Mouse (Mus musculus) heart, adult 2 months (tissue): ENCODE data around the gene Kcnq1.

Experiments used
- CTCF ChIP-seq: fragments of 200-600 bp; IDR thresholded peaks from 2 replicates; pipeline ENCODE4 v1.8.1; 2022; ENCODE audit warnings: antibody characterized with exemption, mild to moderate bottlenecking, moderate library complexity
- EP300 ChIP-seq: fragments of 200-500 bp; IDR thresholded peaks from 2 replicates; pipeline ENCODE4 v1.6.1; 2011; ENCODE audit warnings: low read depth, low read length, control low read depth; ENCODE audit not compliant: insufficient read depth
- POLR2A ChIP-seq: fragments of 200-500 bp; IDR thresholded peaks from 2 replicates; pipeline ENCODE4 v1.6.1; 2011; ENCODE audit warnings: mild to moderate bottlenecking, low read depth, low read length, control low read depth; ENCODE audit not compliant: insufficient read depth

DNA sequence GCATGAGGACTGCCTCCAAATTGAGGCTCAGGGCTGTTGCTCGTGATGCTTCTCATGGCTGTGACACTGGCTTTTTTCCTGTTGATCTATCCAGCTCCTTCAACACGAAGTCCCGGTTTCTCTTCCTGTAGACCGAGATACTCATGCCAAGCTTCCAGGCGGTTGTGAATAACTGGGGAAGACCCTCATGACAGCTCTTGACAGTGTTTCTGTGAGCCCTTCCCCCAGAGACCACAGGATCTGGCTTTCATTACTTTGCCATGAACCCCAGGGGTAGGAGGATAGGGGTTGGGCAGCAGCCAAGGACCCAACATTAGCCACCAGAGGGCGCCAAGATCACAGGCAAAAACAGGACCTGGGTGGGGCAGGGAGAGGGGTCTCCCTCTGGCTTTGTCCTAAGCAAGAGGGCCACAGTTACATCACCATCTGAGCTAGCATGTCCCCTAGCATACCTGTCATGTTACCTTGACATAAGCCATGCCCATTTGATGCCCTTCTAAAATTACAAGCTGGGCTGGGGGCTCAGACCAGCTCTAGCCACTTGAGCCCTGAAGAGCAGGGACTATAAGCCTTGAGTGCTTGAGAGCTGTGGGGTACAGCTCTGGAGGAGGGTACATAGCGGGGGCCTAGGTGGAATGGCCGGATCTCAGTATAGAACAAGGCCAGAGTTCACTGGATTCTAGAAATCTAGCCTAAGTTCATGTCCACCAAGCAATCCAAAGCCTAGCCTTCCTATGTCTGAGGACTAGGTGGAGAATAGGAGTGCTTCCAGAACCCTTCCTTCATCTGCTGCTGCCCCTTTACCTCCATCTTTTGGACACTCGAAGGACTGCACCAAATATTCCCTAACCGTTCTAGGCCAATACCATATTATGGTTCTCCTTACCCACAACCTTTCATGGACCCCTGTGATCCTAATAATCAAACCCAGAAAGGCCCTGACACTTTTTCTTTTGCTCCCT, 11.3 kb upstream of the Kcnq1 start, which contains the start of gene Trpm5:
- TF ChIP-seq CTCF = peak; percentile 89
- no peak for TF ChIP-seq POLR2A
- peak; percentile 67; the same call in 1 of the 2 replicates for TF ChIP-seq EP300
